Mouse (Mus musculus) T-helper 1 cell (primary cell): ENCODE data around the gene Lingo1.

Experiments used
- in situ Hi-C: fragments of 300-600 bp; cut with MboI, MseI; formaldehyde crosslinking; loops from one replicate; pipeline ENCODE4 v1.15.1; 2025; ENCODE audit warnings: high pct_unique_total_duplicates

Lingo1 gene

GRCm38 (mm10) chr9:56776881-56777801 lies 19.1 kb downstream of the Lingo1 start:
- in situ Hi-C loops = loop anchor here (10.0 kb wide), 2 partner anchors 1778 to 1962 kb away; partner anchors contain the start of gene Cd276

- in situ Hi-C loops = loop anchor here (10.0 kb wide), 2 partner anchors 1779 to 1961 kb away; partner anchors contain the start of gene Cd276
Measured at GRCm38 (mm10) chr9:56775161-56775934, 20.9 kb downstream of the Lingo1 start.

- in situ Hi-C loops = loop anchor here (10.0 kb wide), 2 partner anchors 1781 to 1959 kb away; partner anchors contain the start of gene Cd276
Measured at GRCm38 (mm10) chr9:56774231-56774630, 22.0 kb downstream of the Lingo1 start.

DNA sequence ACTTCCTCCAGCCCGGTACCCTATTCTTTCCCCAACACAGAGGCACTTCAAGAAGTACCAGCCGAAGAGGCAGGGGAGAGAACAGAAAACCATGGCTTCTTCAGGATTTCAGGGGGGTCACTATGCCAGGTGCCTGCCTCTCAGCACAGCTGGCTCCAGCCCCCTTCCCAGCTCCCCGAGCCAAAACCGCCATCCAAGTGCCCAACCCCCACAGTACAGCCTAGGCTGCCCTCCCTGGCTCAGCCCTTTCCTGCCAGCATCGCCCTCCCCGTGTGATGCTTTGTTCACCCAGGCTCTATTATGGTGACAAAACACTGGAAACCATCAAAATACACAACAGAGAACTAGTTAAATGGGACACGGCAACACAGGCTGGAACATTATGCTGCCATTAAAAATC lies 22.6 kb downstream of the Lingo1 start:
- in situ Hi-C loops = loop anchor here (10.0 kb wide), 2 partner anchors 1781 to 1959 kb away; partner anchors contain the start of gene Cd276

DNA sequence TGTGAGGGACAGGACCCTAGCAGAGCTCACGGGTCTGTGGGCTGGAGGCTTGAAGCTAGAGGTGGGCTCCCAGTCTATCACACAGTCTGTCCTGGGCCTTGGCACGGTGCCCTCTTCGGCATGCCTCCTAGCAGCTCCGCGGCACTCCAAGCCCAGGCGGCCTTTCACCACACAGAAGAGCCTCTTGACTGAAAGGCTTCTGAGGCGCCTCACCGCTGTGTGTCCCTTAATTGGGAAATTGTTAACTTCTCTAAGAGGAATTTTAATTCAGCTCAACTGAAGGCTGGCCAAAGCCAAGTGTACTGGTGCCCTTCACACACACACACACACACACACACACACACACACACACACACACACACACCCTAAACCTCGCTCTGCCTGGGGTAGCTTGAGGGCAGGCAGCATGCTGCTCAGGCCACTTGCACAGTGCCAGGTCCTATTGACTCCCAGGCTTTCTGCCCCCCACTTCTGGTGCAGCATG lies 28.6 kb downstream of the Lingo1 start:
- in situ Hi-C loops = no loop called here

- in situ Hi-C loops = no loop called here
Measured at GRCm38 (mm10) chr9:56766629-56767357, 29.5 kb downstream of the Lingo1 start.

- in situ Hi-C loops = no loop called here
Measured at GRCm38 (mm10) chr9:56762106-56762562, 34.1 kb downstream of the Lingo1 start.

- in situ Hi-C loops = no loop called here
Measured at GRCm38 (mm10) chr9:56757791-56758190, 38.5 kb downstream of the Lingo1 start.

DNA sequence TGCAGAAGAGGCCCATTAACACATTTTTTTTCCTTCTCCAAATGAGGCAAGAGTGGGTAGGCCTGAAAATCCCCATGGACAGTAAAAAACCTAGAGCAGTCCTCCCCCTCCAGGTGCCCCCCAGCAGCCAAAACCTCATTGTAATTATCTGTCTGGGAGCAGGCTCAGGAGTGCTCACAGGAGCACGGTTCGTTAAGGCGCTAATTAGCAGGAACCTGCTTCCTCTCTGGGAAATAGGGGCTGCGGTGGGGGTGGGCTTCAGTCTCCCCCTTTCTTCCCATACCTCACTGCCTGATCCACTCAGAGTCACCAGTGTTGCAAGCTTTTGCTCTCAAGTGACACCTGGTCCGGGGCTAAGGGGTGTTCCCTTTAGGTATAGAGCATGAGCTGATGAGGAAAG lies 41.1 kb downstream of the Lingo1 start:
- in situ Hi-C loops = no loop called here

GRCm38 (mm10) chr9:56753386-56753785 lies 42.9 kb downstream of the Lingo1 start:
- in situ Hi-C loops = no loop called here

GRCm38 (mm10) chr9:56748056-56748455 lies 48.2 kb downstream of the Lingo1 start:
- in situ Hi-C loops = no loop called here

DNA sequence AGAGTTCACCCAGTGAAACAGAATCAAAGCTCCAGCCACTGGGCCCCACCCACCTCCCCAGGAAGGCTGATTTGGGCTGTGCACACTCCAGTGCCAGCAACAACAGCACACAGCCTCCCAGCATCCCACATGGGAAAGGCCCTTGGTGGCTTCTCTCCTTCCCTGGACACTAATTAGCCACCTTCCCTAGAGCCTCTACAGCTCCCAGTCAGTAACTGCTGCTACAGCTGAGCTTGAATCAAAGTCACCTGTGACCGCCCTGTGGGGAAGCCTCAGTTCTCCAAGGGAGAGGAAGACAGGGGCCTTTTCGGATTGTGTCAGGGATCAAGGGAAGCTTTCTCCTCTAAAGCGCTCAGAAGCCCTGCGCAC lies 49.4 kb downstream of the Lingo1 start:
- in situ Hi-C loops = no loop called here

DNA sequence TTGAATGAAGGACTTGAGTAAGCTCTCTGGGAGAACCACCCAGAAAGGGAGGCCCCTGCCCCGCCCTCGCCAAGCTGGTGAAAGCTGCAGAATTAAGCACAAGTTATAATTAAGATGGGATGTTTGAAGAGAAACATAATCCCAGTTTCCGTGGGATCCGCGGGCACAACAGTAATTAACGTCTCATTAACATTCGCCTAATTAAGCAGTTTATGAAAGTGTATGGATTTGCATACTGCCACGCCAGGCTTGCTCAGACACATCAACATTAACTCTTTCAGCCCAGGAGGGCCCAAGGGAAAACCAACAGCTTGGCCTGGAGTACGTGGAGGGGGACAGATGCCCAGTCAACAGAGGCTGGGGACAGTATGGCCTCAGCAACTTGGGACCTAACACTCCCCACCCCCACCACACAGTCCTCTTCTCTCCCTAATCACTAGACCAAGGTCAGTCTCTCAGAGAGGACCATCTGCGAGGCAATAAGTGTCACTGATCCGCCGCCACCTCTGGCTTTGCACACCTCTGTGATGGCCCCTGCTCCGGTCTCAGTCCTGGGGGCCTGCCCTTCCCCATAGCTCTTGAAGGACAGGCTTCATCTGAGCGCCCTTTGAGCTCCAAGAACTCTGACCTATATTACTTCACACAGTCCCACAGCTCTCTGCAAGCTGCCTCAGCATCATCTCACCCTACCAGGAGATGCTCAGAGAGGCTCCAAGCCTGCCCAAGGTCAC lies 49.9 kb downstream of the Lingo1 start:
- in situ Hi-C loops = no loop called here

GRCm38 (mm10) chr9:56744369-56744768 lies 51.9 kb downstream of the Lingo1 start:
- in situ Hi-C loops = no loop called here

DNA sequence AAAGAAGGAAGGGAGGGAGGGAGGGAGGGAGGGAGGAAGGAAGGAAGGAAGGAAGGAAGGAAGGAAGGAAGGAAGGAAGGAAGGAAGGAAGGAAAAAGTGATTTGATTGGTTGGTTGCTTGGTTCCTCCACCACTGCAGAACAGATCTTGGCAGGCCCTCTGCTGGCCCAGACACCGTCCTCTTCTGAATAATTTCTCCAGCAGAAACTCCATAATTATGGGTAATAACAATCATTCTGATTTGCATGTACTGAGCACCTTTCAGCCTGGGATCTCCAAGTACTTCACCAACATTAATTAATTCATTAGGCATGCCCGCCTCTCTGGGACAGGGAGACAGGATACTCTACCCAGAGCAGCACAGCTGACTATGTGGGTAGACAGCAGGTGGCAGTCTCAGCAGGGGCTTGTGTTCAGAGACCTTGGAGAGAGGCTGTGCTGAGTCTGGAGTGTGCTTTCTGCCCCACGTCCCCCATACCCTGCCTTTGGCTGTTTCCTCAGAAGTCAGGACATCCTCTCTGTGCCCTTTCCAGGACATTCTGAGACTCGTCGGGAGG lies 57.0 kb downstream of the Lingo1 start:
- in situ Hi-C loops = no loop called here

- in situ Hi-C loops = no loop called here
Measured at GRCm38 (mm10) chr9:56738261-56739171, 57.8 kb downstream of the Lingo1 start.

- in situ Hi-C loops = no loop called here
Measured at GRCm38 (mm10) chr9:56734398-56734797, 61.9 kb downstream of the Lingo1 start.

- in situ Hi-C loops = no loop called here
Measured at GRCm38 (mm10) chr9:56730997-56731396, 65.3 kb downstream of the Lingo1 start.

- in situ Hi-C loops = no loop called here
Measured at GRCm38 (mm10) chr9:56729145-56729544, 67.1 kb downstream of the Lingo1 start.
